Mouse (Mus musculus) testis, adult 2 months (tissue): Measurements from ENCODE around the gene Grm6.

Experiments
- CTCF ChIP-seq: fragments of 200-500 bp; IDR thresholded peaks from 2 replicates; pipeline ENCODE4 v1.5.1; 2012; ENCODE audit warnings: low read depth, mild to moderate bottlenecking, inconsistent platforms, low read length, moderate library complexity; ENCODE audit not compliant: control insufficient read depth, insufficient read depth, insufficient replicate concordance
- POLR2A ChIP-seq: fragments of 200-500 bp; IDR thresholded peaks from 2 replicates; pipeline ENCODE4 v1.6.1; 2012; ENCODE audit warnings: low read depth, mild to moderate bottlenecking, inconsistent platforms, low read length, moderate library complexity; ENCODE audit not compliant: control insufficient read depth

DNA sequence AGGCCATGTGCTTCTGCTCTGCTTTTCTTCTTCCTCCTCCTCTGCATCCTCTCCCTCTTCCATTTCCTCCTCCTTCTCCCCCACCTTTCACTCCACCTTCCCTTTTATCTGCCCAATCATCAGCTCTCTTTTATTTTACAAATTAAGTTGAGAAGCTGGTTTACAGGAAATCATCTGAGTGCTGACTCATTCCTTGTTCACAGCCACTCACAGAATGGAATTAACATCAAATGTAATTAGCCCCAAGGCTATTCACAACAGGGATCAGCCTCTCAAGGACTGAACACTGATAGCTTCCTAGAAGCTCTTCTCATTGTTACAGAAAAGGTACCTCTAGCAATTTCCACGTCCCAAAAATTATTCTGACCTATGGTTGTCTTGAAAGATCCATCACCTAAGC is 46.9 kb downstream of the Grm6 start:
- TF ChIP-seq CTCF = no peak
- no peak for TF ChIP-seq POLR2A
